Mouse (Mus musculus): ENCODE measurements around the gene Erc2. TPM values are rescaled to one million over a fixed set of nuclear protein-coding genes. Genes with fewer than 3 reads are reported as not detected.

The Erc2 gene
- polyA plus RNA-seq, 1 experiment from 2014 or later: 1.3 TPM

DNA sequence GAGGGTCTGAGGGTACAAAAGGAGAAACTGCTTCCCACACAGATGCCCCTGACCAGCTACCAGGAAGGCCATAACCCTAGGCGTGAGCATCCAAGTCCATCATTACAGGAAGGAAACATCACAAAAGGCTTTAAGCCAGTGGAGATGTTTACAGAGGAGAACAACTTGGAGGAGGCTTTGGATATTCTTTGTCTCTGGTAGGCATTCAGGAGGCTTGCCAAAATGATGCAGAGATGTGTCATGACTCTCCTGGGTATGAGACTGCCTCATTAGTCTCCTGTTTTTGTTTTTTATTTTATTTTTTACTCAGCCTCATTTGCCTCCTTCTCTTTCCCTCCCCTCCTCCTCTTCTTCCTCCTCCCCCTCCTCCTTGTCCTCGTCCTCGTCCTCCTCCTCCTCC, 528.7 kb downstream of the Erc2 start:
- Histone ChIP-seq H3K4me2 (no peak overlapping the region), H3K27ac (replicated peaks) (no peak overlapping the region), H3K27me3 (no peaks in the 10 kb centered on the region), H3K4me1 (replicated peaks) (no peaks in the 10 kb centered on the region), H3K9ac (no peak overlapping the region), H3K36me3 (replicated peaks) (no peaks in the 10 kb centered on the region), H3K4me3 (replicated peaks) (no peak overlapping the region), H3K9me3 (replicated peaks) (no peaks in the 10 kb centered on the region)
- 55% methylated on average over 3 of the region's 3 CpGs for WGBS (ENCODE audit: insufficient replicate concordance)
- no peak for ATAC-seq (ENCODE audit: insufficient read depth)

DNA sequence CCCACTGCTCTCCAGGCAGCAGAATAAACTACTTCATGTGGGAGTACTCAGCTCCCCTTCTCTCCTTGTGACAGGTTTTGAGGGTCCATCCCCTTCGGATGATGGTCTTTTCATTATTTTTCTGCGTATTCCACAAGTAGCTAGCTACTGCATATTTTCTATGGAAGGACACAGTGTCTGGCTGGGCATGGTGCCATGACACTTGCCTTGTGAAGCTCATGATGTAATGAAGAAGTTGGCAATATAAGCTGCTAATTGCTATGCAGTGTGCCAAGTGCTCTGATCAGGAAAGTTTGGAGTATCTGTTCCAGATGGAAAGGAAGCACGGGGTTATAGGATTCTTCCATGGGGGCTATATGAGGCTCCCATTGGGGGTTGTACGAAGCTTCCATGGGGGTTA, 533.5 kb downstream of the Erc2 start:
- H3K27me3 ChIP-seq: no peaks in the 10 kb centered on the region
- H3K4me2 ChIP-seq: no peak overlapping the region
- H3K4me1 ChIP-seq (replicated peaks): no peaks in the 10 kb centered on the region
- no peak overlapping the region for H3K27ac ChIP-seq (replicated peaks)
- WGBS (ENCODE audit: insufficient replicate concordance): 63% methylated on average over 4 of the region's 4 CpGs
- no peaks in the 10 kb centered on the region for H3K9me3 ChIP-seq (replicated peaks)
- H3K4me3 ChIP-seq (replicated peaks): no peak overlapping the region
- ATAC-seq (ENCODE audit: insufficient read depth): no peak
- H3K9ac ChIP-seq: no peak overlapping the region
- H3K36me3 ChIP-seq (replicated peaks): no peaks in the 10 kb centered on the region

DNA sequence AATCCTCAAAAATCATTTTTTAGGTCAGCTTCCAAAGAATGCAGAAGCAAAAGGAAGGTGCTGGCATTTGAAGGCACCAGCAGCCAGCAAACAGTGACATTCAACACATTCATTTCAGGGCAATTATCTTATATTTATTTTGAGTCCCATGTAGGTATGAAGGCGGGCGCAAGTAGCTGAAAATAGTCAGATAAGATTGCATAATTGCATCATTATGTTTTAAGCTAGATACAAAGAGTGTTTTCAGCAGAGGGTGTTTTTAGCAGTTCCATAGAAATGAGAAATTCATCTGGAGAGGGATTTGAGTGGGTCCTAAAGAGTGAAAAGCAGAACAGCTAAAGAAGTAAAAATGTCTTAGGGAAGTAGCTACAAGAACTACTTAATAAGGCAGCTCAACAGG, 538.6 kb downstream of the Erc2 start:
- H3K36me3 ChIP-seq (replicated peaks): no peaks in the 10 kb centered on the region
- H3K9ac ChIP-seq: no peak overlapping the region
- H3K4me3 ChIP-seq (replicated peaks): no peak overlapping the region
- WGBS (ENCODE audit: insufficient replicate concordance): 73% methylated on average over 2 of the region's 2 CpGs
- no peak overlapping the region for H3K27ac ChIP-seq (replicated peaks)
- H3K9me3 ChIP-seq (replicated peaks): no peaks in the 10 kb centered on the region
- no peak overlapping the region for H3K4me2 ChIP-seq
- H3K27me3 ChIP-seq: no peaks in the 10 kb centered on the region
- ATAC-seq (ENCODE audit: insufficient read depth): no peak
- H3K4me1 ChIP-seq (replicated peaks): no peaks in the 10 kb centered on the region

DNA sequence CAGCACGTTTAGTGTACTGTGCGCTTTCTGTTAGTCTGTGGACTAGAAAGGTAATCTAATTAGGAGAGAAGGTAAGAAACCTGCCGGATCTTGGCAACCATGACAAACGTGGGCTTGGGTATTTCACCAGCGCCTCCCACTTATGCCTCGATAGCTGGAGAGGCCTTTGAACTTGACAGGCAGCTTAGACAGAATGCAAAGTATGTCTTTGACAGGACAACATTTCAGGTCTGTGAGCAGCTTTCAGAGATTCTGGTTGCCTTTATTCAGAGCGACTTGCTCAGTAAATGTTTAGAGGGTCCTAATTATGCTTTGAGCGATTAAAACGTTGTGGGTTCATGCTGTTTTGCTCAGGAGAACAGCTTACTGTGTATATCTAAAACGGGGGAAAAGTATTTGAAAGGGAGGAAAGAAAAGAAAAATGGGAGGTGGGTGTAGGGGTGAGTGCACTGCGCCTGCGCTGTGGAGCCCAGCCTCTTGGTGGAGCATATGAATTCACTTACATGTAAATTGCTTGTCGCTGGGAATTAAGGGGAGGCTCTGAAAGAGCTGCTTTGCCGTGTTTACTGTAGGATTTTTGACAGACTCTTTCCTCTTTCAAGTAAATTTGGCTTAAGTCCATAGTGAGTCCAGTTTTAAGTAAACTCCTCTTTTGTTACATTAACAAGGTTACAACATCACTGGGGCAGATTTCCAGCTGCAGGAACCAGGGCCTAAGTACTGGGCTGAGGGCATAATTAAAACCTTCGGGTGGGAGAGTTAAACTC, 542.6 kb downstream of the Erc2 start:
- 50% methylated on average over 15 of the region's 15 CpGs for WGBS (ENCODE audit: insufficient replicate concordance)
- H3K9ac ChIP-seq: no peak overlapping the region
- H3K27ac ChIP-seq (replicated peaks): no peak overlapping the region
- no peaks in the 10 kb centered on the region for H3K27me3 ChIP-seq
- no peak for ATAC-seq (ENCODE audit: insufficient read depth)
- no peaks in the 10 kb centered on the region for H3K36me3 ChIP-seq (replicated peaks)
- H3K4me2 ChIP-seq: no peak overlapping the region
- H3K9me3 ChIP-seq (replicated peaks): no peaks in the 10 kb centered on the region
- H3K4me3 ChIP-seq (replicated peaks): no peak overlapping the region
- no peaks in the 10 kb centered on the region for H3K4me1 ChIP-seq (replicated peaks)

DNA sequence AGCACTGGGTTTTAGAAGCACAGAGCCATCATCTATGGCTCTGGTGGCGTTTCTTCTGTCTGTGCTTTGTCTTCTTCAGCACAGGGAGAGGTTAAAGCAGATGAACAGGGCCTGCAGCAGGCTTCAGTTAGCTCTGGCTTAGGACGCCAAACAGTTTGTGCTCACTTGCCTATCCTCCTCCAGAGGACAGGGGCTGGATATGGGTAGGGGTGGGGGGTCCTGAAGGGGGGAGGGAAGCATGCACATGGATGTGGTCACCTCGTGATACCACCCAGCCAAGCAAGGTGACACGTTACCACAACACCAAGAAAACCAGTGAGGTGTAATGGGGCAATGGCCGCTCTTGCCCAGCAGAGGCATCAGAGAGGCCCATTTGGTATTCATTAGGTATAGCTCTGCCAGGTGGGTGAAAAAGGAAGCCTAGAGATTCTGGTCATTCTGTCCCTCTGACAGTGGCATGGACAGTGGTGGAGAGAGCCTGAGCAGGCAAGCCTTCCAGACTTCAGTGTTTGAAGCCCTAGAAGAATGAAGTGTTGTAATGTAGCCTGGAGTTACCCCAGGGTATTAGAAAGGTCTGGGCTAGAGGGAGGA, 543.5 kb downstream of the Erc2 start:
- Histone ChIP-seq H3K9ac (no peak overlapping the region), H3K36me3 (replicated peaks) (no peaks in the 10 kb centered on the region), H3K4me2 (no peak overlapping the region), H3K9me3 (replicated peaks) (no peaks in the 10 kb centered on the region), H3K4me1 (replicated peaks) (no peaks in the 10 kb centered on the region), H3K27me3 (no peaks in the 10 kb centered on the region), H3K27ac (replicated peaks) (no peak overlapping the region), H3K4me3 (replicated peaks) (no peak overlapping the region)
- 45% methylated on average over 5 of the region's 5 CpGs for WGBS (ENCODE audit: insufficient replicate concordance)
- ATAC-seq (ENCODE audit: insufficient read depth): no peak

DNA sequence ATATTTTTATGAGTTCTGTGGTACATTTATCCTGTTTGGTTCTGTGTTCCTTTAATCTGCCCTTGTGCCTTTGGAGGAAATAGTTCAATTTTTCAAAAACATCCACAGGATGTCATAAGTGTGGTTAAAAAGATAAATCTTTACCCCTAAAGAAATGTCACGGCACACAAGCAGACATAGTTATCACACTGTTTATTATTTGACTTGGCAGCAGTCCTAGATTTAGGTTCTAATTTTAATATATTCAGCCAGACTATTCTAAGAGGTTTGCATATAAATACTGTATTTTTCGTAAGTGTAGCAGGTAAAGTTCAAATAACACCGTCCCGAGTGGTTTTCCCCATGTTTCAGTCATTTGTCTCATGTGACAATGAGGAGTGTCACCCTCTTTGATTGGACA, 548.5 kb downstream of the Erc2 start:
- Histone ChIP-seq H3K36me3 (replicated peaks) (no peaks in the 10 kb centered on the region), H3K4me1 (replicated peaks) (no peaks in the 10 kb centered on the region), H3K9me3 (replicated peaks) (no peaks in the 10 kb centered on the region), H3K27ac (replicated peaks) (no peak overlapping the region), H3K4me2 (no peak overlapping the region), H3K27me3 (no peaks in the 10 kb centered on the region), H3K4me3 (replicated peaks) (no peak overlapping the region), H3K9ac (no peak overlapping the region)
- no peak for ATAC-seq (ENCODE audit: insufficient read depth)
- 58% methylated on average over 4 of the region's 4 CpGs for WGBS (ENCODE audit: insufficient replicate concordance)

DNA sequence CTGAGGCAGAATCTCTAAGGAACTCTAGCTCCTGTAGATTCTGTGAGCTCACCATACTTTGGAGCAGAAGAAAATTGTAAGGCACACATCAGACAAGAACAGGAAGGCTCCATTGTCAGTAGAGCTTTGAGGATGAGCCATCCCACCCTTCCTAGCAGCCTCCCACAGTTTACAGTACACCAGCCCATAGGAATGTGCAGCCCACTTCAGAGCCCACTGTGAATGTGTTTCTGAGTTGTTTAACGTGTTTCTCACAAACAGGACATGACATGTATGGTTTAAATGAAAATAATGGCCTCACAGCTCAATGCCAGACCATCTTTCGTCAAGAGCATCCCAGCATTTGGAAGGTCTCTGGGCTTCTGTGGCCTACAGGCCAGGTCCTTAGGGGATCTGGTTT, 549.1 kb downstream of the Erc2 start:
- H3K9me3 ChIP-seq (replicated peaks): no peaks in the 10 kb centered on the region
- no peak overlapping the region for H3K4me3 ChIP-seq (replicated peaks)
- H3K27me3 ChIP-seq: no peaks in the 10 kb centered on the region
- ATAC-seq (ENCODE audit: insufficient read depth): no peak
- H3K27ac ChIP-seq (replicated peaks): no peak overlapping the region
- no peak overlapping the region for H3K4me2 ChIP-seq
- no peak overlapping the region for H3K9ac ChIP-seq
- no peaks in the 10 kb centered on the region for H3K4me1 ChIP-seq (replicated peaks)
- WGBS (ENCODE audit: insufficient replicate concordance): 48% methylated on average over 2 of the region's 2 CpGs
- no peaks in the 10 kb centered on the region for H3K36me3 ChIP-seq (replicated peaks)

DNA sequence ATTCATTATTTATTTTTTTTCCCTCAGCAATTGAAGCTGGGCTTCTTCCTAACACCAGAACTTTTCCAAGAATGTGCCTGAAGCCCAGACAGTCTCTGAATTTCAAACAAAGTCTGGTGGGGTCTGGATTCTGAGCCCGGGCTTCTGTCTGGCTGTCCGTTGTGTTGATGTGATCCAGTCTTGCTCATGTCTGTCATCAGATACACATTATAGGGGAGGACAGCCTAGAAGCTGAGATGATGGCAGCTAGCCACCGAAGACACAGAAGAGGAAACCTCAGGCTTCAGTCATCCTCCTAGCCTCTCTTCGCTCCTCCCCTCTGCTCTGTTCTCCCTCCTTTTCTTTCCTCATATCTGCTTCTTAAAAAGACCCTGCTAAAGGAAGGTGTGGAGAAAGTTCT, 551.5 kb downstream of the Erc2 start:
- no peaks in the 10 kb centered on the region for H3K27me3 ChIP-seq
- 60% methylated on average over 4 of the region's 4 CpGs for WGBS (ENCODE audit: insufficient replicate concordance)
- H3K9ac ChIP-seq: no peak overlapping the region
- H3K4me1 ChIP-seq (replicated peaks): no peaks in the 10 kb centered on the region
- no peaks in the 10 kb centered on the region for H3K9me3 ChIP-seq (replicated peaks)
- ATAC-seq (ENCODE audit: insufficient read depth): no peak
- no peak overlapping the region for H3K4me3 ChIP-seq (replicated peaks)
- no peak overlapping the region for H3K4me2 ChIP-seq
- no peaks in the 10 kb centered on the region for H3K36me3 ChIP-seq (replicated peaks)
- H3K27ac ChIP-seq (replicated peaks): no peak overlapping the region

DNA sequence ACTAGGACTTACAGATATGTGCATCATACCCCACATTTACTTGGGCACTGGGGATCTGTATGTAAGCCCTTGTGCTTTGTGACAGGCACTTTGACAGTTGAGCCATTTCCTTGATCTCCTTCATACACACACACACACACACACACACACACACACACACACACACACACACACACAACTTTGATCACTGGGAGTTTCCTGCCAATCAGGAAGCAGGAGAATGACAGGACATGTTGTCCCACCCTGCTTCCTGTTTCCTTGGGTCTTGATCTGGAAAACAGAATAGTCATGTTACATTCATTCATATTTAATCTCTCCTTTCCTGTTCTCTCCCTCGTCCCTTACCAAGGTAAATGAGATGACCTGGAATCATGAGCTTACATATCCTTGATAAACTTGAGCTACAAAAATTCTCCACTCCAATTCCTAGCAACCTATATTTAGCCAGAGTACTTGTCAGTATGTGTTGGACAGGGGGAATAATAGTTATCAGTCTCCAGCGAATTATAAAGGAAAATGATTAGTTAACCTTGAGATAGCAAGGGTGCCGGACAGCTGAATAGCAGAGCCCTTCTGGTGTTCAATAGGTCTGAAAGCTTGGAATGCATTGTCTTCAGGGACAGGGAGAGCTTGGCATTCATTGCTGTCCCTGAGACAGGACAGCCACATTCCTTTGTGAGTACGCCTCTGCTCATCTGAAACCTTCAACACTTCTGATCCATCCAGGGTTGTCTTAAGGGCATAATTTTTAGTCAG, 559.0 kb downstream of the Erc2 start:
- Histone ChIP-seq H3K27me3 (no peaks in the 10 kb centered on the region), H3K4me2 (no peak overlapping the region), H3K36me3 (replicated peaks) (no peaks in the 10 kb centered on the region), H3K9ac (no peak overlapping the region), H3K4me1 (replicated peaks) (no peaks in the 10 kb centered on the region), H3K4me3 (replicated peaks) (no peak overlapping the region), H3K9me3 (replicated peaks) (no peaks in the 10 kb centered on the region), H3K27ac (replicated peaks) (no peak overlapping the region)
- ATAC-seq (ENCODE audit: insufficient read depth): no peak
- 51% methylated on average over 4 of the region's 4 CpGs for WGBS (ENCODE audit: insufficient replicate concordance)

DNA sequence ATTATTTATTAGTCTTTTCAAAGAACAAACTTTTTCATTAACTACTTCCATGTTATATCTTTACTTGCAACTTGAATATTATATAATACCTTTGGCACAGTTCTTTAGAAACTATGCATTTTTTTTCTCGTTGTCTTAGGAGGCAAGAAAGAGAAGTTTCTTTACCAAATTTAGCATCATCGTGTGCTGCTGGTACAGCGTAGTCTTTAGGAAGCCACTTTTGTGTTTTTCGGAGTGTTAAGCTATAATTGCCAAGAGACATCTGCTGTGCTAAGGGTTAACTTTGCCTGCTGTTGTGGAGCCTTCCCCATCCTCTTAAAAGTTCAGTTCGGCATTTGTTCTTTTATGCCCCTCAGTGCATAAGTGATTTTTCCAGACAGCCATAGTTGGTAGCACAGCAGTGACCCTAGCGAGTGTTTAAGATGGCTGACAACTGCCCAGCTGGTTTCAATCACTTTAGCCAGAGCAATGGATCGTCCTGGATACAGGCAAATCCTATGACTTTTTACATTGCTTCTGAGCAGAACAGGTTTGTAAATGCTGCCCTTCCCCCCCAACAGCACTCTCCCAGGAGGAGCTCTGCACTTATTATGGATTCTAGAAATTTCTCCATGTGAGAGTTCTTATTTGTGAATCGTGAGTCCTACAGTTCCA, 570.6 kb downstream of the Erc2 start:
- H3K27me3 ChIP-seq: no peaks in the 10 kb centered on the region
- WGBS (ENCODE audit: insufficient replicate concordance): 62% methylated on average over 8 of the region's 8 CpGs

DNA sequence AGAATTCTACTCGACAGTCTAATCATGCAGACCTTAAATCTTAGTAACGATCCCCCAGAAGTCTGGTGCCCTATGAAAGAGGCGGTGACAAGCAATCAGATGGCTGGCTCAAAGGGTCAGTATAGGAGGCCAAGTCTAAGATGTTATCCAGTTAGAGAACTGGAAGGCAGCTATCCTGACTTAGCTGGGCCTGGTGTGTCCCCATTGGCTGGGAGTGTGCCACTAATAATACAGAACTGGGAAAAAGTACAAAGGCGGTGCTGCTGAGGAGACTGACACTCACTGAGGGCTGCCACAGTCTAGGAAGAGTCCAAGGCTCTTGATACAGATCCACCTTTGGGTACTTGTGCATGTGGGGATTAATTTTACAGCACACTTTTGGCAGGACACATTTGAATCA, 581.6 kb downstream of the Erc2 start:
- WGBS (ENCODE audit: insufficient replicate concordance): 71% methylated on average over 4 of the region's 4 CpGs
- Histone ChIP-seq H3K36me3 (replicated peaks) (no peaks in the 10 kb centered on the region), H3K27me3 (no peaks in the 10 kb centered on the region), H3K27ac (replicated peaks) (no peak overlapping the region), H3K4me1 (replicated peaks) (no peaks in the 10 kb centered on the region), H3K4me3 (replicated peaks) (no peak overlapping the region), H3K4me2 (no peak overlapping the region), H3K9ac (no peak overlapping the region), H3K9me3 (replicated peaks) (no peaks in the 10 kb centered on the region)
- no peak for ATAC-seq (ENCODE audit: insufficient read depth)

More for the DNA sequence above, 570.6 kb downstream of the Erc2 start:
- ATAC-seq (ENCODE audit: insufficient read depth): no peak
- Histone ChIP-seq H3K9ac (no peak overlapping the region), H3K4me3 (replicated peaks) (no peak overlapping the region), H3K9me3 (replicated peaks) (no peaks in the 10 kb centered on the region), H3K4me2 (no peak overlapping the region), H3K4me1 (replicated peaks) (no peaks in the 10 kb centered on the region), H3K27ac (replicated peaks) (no peak overlapping the region), H3K36me3 (replicated peaks) (no peaks in the 10 kb centered on the region)

Data from liver, embryonic 15.5 days (tissue).